19 mouse cellular contexts compared by ENCODE assay signal in genomic region chr4:105580987-105581386, GRCm38 (mm10).
"Had no signal": no experiment of that assay in that cellular context is flagged by ENCODE, and none has a peak within 500 bp of the region (broad histone marks: within the 10 kb centered on the region; RNA-seq: fewer than 3 reads in every experiment).

No protein-coding gene starts in this region.

- H3K9ac ChIP-seq: limb, embryonic 13.5 days; liver, embryonic 13.5 days; neural tube, embryonic 12.5 days; neural tube, embryonic 15.5 days had no signal

- H3K4me2 ChIP-seq: limb, embryonic 13.5 days; liver, embryonic 13.5 days; midbrain, embryonic 11.5 days; neural tube, embryonic 12.5 days; neural tube, embryonic 15.5 days had no signal

- H3K36me3 ChIP-seq: limb, embryonic 13.5 days; liver, embryonic 13.5 days; neural tube, embryonic 12.5 days; neural tube, embryonic 15.5 days had no signal

- H3K4me3 ChIP-seq: limb, embryonic 13.5 days; liver, embryonic 13.5 days; neural tube, embryonic 12.5 days; neural tube, embryonic 15.5 days had no signal

- H3K4me1 ChIP-seq: liver, embryonic 13.5 days; neural tube, embryonic 12.5 days; neural tube, embryonic 15.5 days had no signal

- H3K9me3 ChIP-seq: limb, embryonic 13.5 days; liver, embryonic 13.5 days; neural tube, embryonic 12.5 days; neural tube, embryonic 15.5 days had no signal

- H3K27me3 ChIP-seq: limb, embryonic 13.5 days; liver, embryonic 13.5 days; neural tube, embryonic 12.5 days; neural tube, embryonic 15.5 days had no signal

- H3K27ac ChIP-seq: limb, embryonic 13.5 days; liver, embryonic 13.5 days; neural tube, embryonic 12.5 days; neural tube, embryonic 15.5 days; stomach, postnatal 0 days had no signal

- DNase-seq: kidney, adult 2 months; kidney, postnatal 14 days; kidney, postnatal 4 days; left cerebral cortex, postnatal 4 days; liver, embryonic 13.5 days; lung, adult 2 months; lung, postnatal 4 days; midbrain, embryonic 14.5 days; right cerebral cortex, adult 18-20 months; right cerebral cortex, postnatal 14 days; right cerebral cortex, postnatal 4 days; thymus, postnatal 25 days had no signal

- ATAC-seq: intestine, postnatal 0 days; lung, postnatal 0 days had no signal
